ENCODE assay signal across 25 mouse cellular contexts in genomic region chr2:61182424-61182979, GRCm38 (mm10).
DNase-seq lines count a peak whose midpoint lies in the region; ATAC-seq and TF ChIP-seq lines count a peak whose summit lies in the region.
"Had no signal": no experiment of that assay in that cellular context is flagged by ENCODE, and none has a peak within 500 bp of the region (broad histone marks: within the 10 kb centered on the region; RNA-seq: fewer than 3 reads in every experiment).

No protein-coding gene starts in this region.

- ATAC-seq in forebrain, embryonic 14.5 days = no peak
- no peak for ATAC-seq in forebrain, postnatal 0 days
- peak; percentile 68; the same call in 1 of the 2 replicates for ATAC-seq in midbrain, embryonic 11.5 days (ENCODE audit: low FRiP score)
- no peak for ATAC-seq in midbrain, embryonic 13.5 days
- ATAC-seq: forebrain, embryonic 16.5 days; intestine, postnatal 0 days; liver, embryonic 12.5 days had no signal

- H3K27ac ChIP-seq in forebrain, embryonic 14.5 days (ENCODE audit: low read depth, low read length) = no peak overlapping the region
- no peak overlapping the region for H3K27ac ChIP-seq in forebrain, postnatal 0 days (ENCODE audit: low read depth, low read length)
- H3K27ac ChIP-seq in midbrain, embryonic 11.5 days (ENCODE audit: low read depth, low read length) = no peak overlapping the region
- H3K27ac ChIP-seq in midbrain, embryonic 13.5 days = no peak overlapping the region
- H3K27ac ChIP-seq: embryonic facial prominence, embryonic 12.5 days; forebrain, embryonic 10.5 days; heart, adult 2 months; hindbrain, embryonic 13.5 days; liver, embryonic 12.5 days; midbrain, embryonic 10.5 days had no signal

- no peaks in the 10 kb centered on the region for H3K9me3 ChIP-seq in forebrain, embryonic 14.5 days (replicated peaks; ENCODE audit: control insufficient read depth, low read length)
- no peaks in the 10 kb centered on the region for H3K9me3 ChIP-seq in forebrain, postnatal 0 days (ENCODE audit: low read length)
- H3K9me3 ChIP-seq in midbrain, embryonic 11.5 days (ENCODE audit: control insufficient read depth, low read length) = no peaks in the 10 kb centered on the region
- H3K9me3 ChIP-seq in midbrain, embryonic 13.5 days = no peaks in the 10 kb centered on the region
- H3K9me3 ChIP-seq: embryonic facial prominence, embryonic 12.5 days; forebrain, embryonic 10.5 days; heart, embryonic 12.5 days; hindbrain, embryonic 13.5 days; liver, embryonic 12.5 days; midbrain, embryonic 10.5 days had no signal

- H3K4me1 ChIP-seq in forebrain, embryonic 14.5 days (ENCODE audit: control insufficient read depth, insufficient read depth, low read length) = no peaks in the 10 kb centered on the region
- H3K4me1 ChIP-seq in forebrain, postnatal 0 days (ENCODE audit: insufficient read depth) = no peaks in the 10 kb centered on the region
- H3K4me1 ChIP-seq in midbrain, embryonic 11.5 days (ENCODE audit: control insufficient read depth, insufficient read depth, low read length) = peaks cover 2% of the 10 kb centered on the region; the same call in 1 of the 2 replicates
- H3K4me1 ChIP-seq in midbrain, embryonic 13.5 days (replicated peaks) = 0 out of 2 replicates have a peak, but pooled peaks cover 4% of the 10 kb centered on the region
- H3K4me1 ChIP-seq: embryonic facial prominence, embryonic 12.5 days; heart, embryonic 12.5 days; hindbrain, embryonic 13.5 days; liver, embryonic 12.5 days had no signal

- peak; percentile 16 for DNase-seq in forebrain, embryonic 14.5 days (ENCODE audit: low spot score)
- no peak for DNase-seq in forebrain, postnatal 0 days
- peak; percentile 14 for DNase-seq in kidney, postnatal 14 days
- no peak for DNase-seq in kidney, adult 11 months
- no peak for DNase-seq in midbrain, embryonic 11.5 days (ENCODE audit: low spot score, missing footprints)
- no peak for DNase-seq in thymus, postnatal 36 days
- DNase-seq: adrenal gland, postnatal 10 days; cerebellum, adult 11-12 months; cerebellum, adult 9-11 months; embryo, embryonic 11 days; heart, adult 2 months; heart, postnatal 4 days; layer of hippocampus, postnatal 36 days; left cerebral cortex, postnatal 4 days; lung, postnatal 14 days had no signal

- H3K9ac ChIP-seq in forebrain, embryonic 14.5 days (ENCODE audit: low read length) = no peak overlapping the region
- H3K9ac ChIP-seq in forebrain, postnatal 0 days = no peak overlapping the region
- H3K9ac ChIP-seq in midbrain, embryonic 11.5 days (ENCODE audit: low read length) = no peak overlapping the region
- H3K9ac ChIP-seq in midbrain, embryonic 13.5 days (replicated peaks) = no peak overlapping the region
- H3K9ac ChIP-seq: embryonic facial prominence, embryonic 12.5 days; heart, embryonic 12.5 days; hindbrain, embryonic 13.5 days; liver, embryonic 12.5 days had no signal

- H3K36me3 ChIP-seq in forebrain, embryonic 14.5 days (ENCODE audit: control insufficient read depth, insufficient read depth, low read length) = no peaks in the 10 kb centered on the region
- H3K36me3 ChIP-seq in forebrain, postnatal 0 days (ENCODE audit: insufficient read depth) = no peaks in the 10 kb centered on the region
- H3K36me3 ChIP-seq in midbrain, embryonic 11.5 days (ENCODE audit: control insufficient read depth, insufficient read depth, low read length) = no peaks in the 10 kb centered on the region
- no peaks in the 10 kb centered on the region for H3K36me3 ChIP-seq in midbrain, embryonic 13.5 days
- H3K36me3 ChIP-seq: embryonic facial prominence, embryonic 12.5 days; forebrain, embryonic 10.5 days; heart, embryonic 12.5 days; hindbrain, embryonic 13.5 days; liver, embryonic 12.5 days; midbrain, embryonic 10.5 days had no signal

- TF ChIP-seq CTCF in forebrain, postnatal 0 days (IDR thresholded peaks at IDR 0.05; ENCODE audit: low read depth) = no peak

- 63% methylated on average over 8 of the region's 8 CpGs for WGBS in forebrain, embryonic 14.5 days
- WGBS in forebrain, postnatal 0 days = 51% methylated on average over 8 of the region's 8 CpGs
- 55% methylated on average over 8 of the region's 8 CpGs for WGBS in midbrain, embryonic 11.5 days
- 52% methylated on average over 8 of the region's 8 CpGs for WGBS in midbrain, embryonic 13.5 days

- no peak overlapping the region for H3K4me2 ChIP-seq in forebrain, embryonic 14.5 days (ENCODE audit: low read length)
- H3K4me2 ChIP-seq in forebrain, postnatal 0 days (ENCODE audit: low read depth) = no peak overlapping the region
- H3K4me2 ChIP-seq in midbrain, embryonic 11.5 days = no peak overlapping the region
- no peak overlapping the region for H3K4me2 ChIP-seq in midbrain, embryonic 13.5 days (replicated peaks)
- H3K4me2 ChIP-seq: embryonic facial prominence, embryonic 12.5 days; heart, embryonic 12.5 days; hindbrain, embryonic 13.5 days; liver, embryonic 12.5 days had no signal

- H3K4me3 ChIP-seq in forebrain, embryonic 14.5 days (ENCODE audit: low read depth, low read length) = no peak overlapping the region
- H3K4me3 ChIP-seq in forebrain, postnatal 0 days (ENCODE audit: low read depth, low read length) = no peak overlapping the region
- no peak overlapping the region for H3K4me3 ChIP-seq in midbrain, embryonic 11.5 days (ENCODE audit: low read depth, low read length)
- H3K4me3 ChIP-seq in midbrain, embryonic 13.5 days (replicated peaks) = no peak overlapping the region
- H3K4me3 ChIP-seq: embryonic facial prominence, embryonic 12.5 days; forebrain, embryonic 10.5 days; heart, adult 2 months; heart, embryonic 12.5 days; hindbrain, embryonic 13.5 days; liver, embryonic 12.5 days; midbrain, embryonic 10.5 days had no signal

- H3K27me3 ChIP-seq in forebrain, embryonic 14.5 days (replicated peaks; ENCODE audit: control insufficient read depth, insufficient read depth, low read length) = no peaks in the 10 kb centered on the region
- no peaks in the 10 kb centered on the region for H3K27me3 ChIP-seq in forebrain, postnatal 0 days (ENCODE audit: insufficient read depth, low read length)
- no peaks in the 10 kb centered on the region for H3K27me3 ChIP-seq in midbrain, embryonic 11.5 days (ENCODE audit: control insufficient read depth, insufficient read depth, low read length)
- H3K27me3 ChIP-seq in midbrain, embryonic 13.5 days = no peaks in the 10 kb centered on the region
- H3K27me3 ChIP-seq: CH12.LX; embryonic facial prominence, embryonic 12.5 days; heart, embryonic 12.5 days; hindbrain, embryonic 13.5 days; liver, embryonic 12.5 days had no signal

Comparison
In these comparisons a context has a peak if more than half of its experiments do, and no peak if none do; other contexts are left out.
1. DNase-seq: peak in forebrain, embryonic 14.5 days (single experiment) and kidney, postnatal 14 days (single experiment); none in forebrain, postnatal 0 days (single experiment), kidney, adult 11 months (single experiment), midbrain, embryonic 11.5 days (single experiment) and thymus, postnatal 36 days (0 of 2).